Mouse (Mus musculus): ENCODE measurements at regions not wholly inside any gene's neighbourhood (a gene's known extent, or its start where the extent isn't known, plus 50 kb on each side); places are given as distances from the start of the nearest gene placed in this dataset.
A peak's percentile ranks its signal among the peaks of the same experiment; 100 is the strongest.

GRCm38 (mm10) chr7:124573666-124574065, 591.0 kb downstream of the Hs3st4 start:
- Histone ChIP-seq H3K27ac (ENCODE audit: low read length) (no peak overlapping the region), H3K9ac (ENCODE audit: low read length) (no peak overlapping the region), H3K4me2 (ENCODE audit: low read depth, low read length) (no peak overlapping the region), H3K4me1 (ENCODE audit: control insufficient read depth, insufficient read depth, low read length) (no peaks in the 10 kb centered on the region), H3K27me3 (ENCODE audit: control insufficient read depth, insufficient read depth, low read length) (no peaks in the 10 kb centered on the region), H3K9me3 (replicated peaks; ENCODE audit: control insufficient read depth, low read length) (no peaks in the 10 kb centered on the region), H3K36me3 (ENCODE audit: control insufficient read depth, insufficient read depth) (no peaks in the 10 kb centered on the region), H3K4me3 (ENCODE audit: low read length) (no peak overlapping the region)
- ATAC-seq (replicated peaks; ENCODE audit: extremely low read depth, insufficient read depth, low FRiP score): no peak
- 67% methylated on average over 5 of the region's 5 CpGs for WGBS

- H3K36me3 ChIP-seq (ENCODE audit: control insufficient read depth, insufficient read depth): no peaks in the 10 kb centered on the region
- H3K9me3 ChIP-seq (replicated peaks; ENCODE audit: control insufficient read depth, low read length): no peaks in the 10 kb centered on the region
- no peak overlapping the region for H3K4me2 ChIP-seq (ENCODE audit: low read depth, low read length)
- H3K4me3 ChIP-seq (ENCODE audit: low read length): no peak overlapping the region
- WGBS: 42% methylated on average over 2 of the region's 2 CpGs
- H3K27ac ChIP-seq (ENCODE audit: low read length): no peak overlapping the region
- no peaks in the 10 kb centered on the region for H3K4me1 ChIP-seq (ENCODE audit: control insufficient read depth, insufficient read depth, low read length)
- no peak for ATAC-seq (replicated peaks; ENCODE audit: extremely low read depth, insufficient read depth, low FRiP score)
- no peak overlapping the region for H3K9ac ChIP-seq (ENCODE audit: low read length)
- H3K27me3 ChIP-seq (ENCODE audit: control insufficient read depth, insufficient read depth, low read length): no peaks in the 10 kb centered on the region
These were observed 598.7 kb downstream of the Hs3st4 start for GRCm38 (mm10) chr7:124581342-124581741.

GRCm38 (mm10) chr7:124585296-124585695, 602.6 kb downstream of the Hs3st4 start:
- WGBS: 76% methylated on average over 1 of the region's 1 CpGs
- no peaks in the 10 kb centered on the region for H3K36me3 ChIP-seq (ENCODE audit: control insufficient read depth, insufficient read depth)
- H3K9ac ChIP-seq (ENCODE audit: low read length): no peak overlapping the region
- H3K4me3 ChIP-seq (ENCODE audit: low read length): no peak overlapping the region
- H3K4me2 ChIP-seq (ENCODE audit: low read depth, low read length): no peak overlapping the region
- H3K27ac ChIP-seq (ENCODE audit: low read length): no peak overlapping the region
- H3K27me3 ChIP-seq (ENCODE audit: control insufficient read depth, insufficient read depth, low read length): no peaks in the 10 kb centered on the region
- no peak for ATAC-seq (replicated peaks; ENCODE audit: extremely low read depth, insufficient read depth, low FRiP score)
- no peaks in the 10 kb centered on the region for H3K4me1 ChIP-seq (ENCODE audit: control insufficient read depth, insufficient read depth, low read length)
- H3K9me3 ChIP-seq (replicated peaks; ENCODE audit: control insufficient read depth, low read length): no peaks in the 10 kb centered on the region

DNA sequence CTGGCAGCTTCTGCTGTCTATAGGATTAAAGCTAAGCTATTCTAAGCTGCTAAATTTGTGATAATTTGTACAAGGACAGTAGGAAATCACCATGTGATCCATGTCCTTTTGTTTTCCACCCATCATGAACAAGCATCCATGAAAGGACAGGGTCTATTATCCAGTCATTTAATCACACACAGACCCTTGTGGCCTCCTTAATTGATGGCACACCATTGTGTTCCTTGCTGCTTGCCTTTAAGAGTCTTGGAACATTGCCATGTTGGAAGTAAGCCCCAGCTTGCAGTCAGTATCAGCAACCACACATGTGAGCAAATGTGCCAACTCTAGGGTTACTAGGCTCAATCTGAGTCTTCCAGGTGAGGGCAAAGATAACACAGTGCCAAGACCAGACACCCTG, 608.7 kb downstream of the Hs3st4 start:
- Histone ChIP-seq H3K4me2 (ENCODE audit: low read depth, low read length) (no peak overlapping the region), H3K4me1 (ENCODE audit: control insufficient read depth, insufficient read depth, low read length) (no peaks in the 10 kb centered on the region), H3K4me3 (ENCODE audit: low read length) (no peak overlapping the region), H3K27me3 (ENCODE audit: control insufficient read depth, insufficient read depth, low read length) (no peaks in the 10 kb centered on the region), H3K36me3 (ENCODE audit: control insufficient read depth, insufficient read depth) (no peaks in the 10 kb centered on the region), H3K9ac (ENCODE audit: low read length) (no peak overlapping the region), H3K9me3 (replicated peaks; ENCODE audit: control insufficient read depth, low read length) (no peaks in the 10 kb centered on the region), H3K27ac (ENCODE audit: low read length) (no peak overlapping the region)
- no peak for ATAC-seq (replicated peaks; ENCODE audit: extremely low read depth, insufficient read depth, low FRiP score)

DNA sequence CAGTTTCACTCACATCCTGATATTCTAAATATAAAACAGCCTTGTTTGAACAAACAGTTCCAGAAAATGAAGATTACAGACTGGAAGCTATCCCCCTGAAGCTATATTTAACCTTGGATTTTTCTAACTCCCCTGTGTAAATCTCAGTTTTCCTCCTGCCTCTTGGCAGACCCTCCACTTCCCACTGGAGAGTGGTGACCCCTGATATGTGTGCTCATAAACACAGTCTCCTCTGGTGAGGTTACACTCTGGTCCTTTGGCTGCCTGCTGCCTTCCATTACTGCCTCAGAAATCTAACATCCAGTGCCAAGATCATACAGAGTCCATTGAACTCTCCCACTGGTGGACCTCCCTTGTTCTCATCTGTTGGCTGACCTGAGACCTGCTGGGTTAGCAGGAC, 610.8 kb downstream of the Hs3st4 start:
- Histone ChIP-seq H3K9me3 (replicated peaks; ENCODE audit: control insufficient read depth, low read length) (no peaks in the 10 kb centered on the region), H3K36me3 (ENCODE audit: control insufficient read depth, insufficient read depth) (no peaks in the 10 kb centered on the region), H3K4me2 (ENCODE audit: low read depth, low read length) (no peak overlapping the region), H3K4me1 (ENCODE audit: control insufficient read depth, insufficient read depth, low read length) (no peaks in the 10 kb centered on the region), H3K27ac (ENCODE audit: low read length) (peak overlapping the region; percentile 53; the same call in 1 of the 2 replicates), H3K9ac (ENCODE audit: low read length) (no peak overlapping the region), H3K4me3 (ENCODE audit: low read length) (no peak overlapping the region), H3K27me3 (ENCODE audit: control insufficient read depth, insufficient read depth, low read length) (no peaks in the 10 kb centered on the region)
- ATAC-seq (replicated peaks; ENCODE audit: extremely low read depth, insufficient read depth, low FRiP score): peak; percentile 73

DNA sequence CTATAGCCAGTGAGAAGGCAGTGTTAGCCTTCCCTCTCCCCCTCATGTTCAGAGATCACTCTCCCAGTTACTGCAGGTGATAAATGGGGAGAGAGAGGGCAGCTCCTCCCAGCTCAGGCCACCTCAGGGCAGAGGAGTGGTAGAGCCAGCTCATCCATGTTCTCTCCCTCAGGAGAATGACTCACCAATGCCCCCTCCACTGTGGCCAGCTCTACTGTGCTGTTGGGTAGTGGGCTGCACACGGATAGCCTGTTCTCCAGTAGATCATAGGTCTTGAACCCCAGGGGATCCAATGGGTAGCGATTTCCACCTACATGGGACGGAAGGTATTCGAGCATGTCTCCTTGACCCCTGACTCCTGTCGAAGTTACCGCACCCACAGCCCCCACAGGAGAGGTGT, 618.1 kb downstream of the Hs3st4 start:
- Histone ChIP-seq H3K27ac (ENCODE audit: low read length) (no peak overlapping the region), H3K4me3 (ENCODE audit: low read length) (no peak overlapping the region), H3K27me3 (ENCODE audit: control insufficient read depth, insufficient read depth, low read length) (no peaks in the 10 kb centered on the region), H3K4me1 (ENCODE audit: control insufficient read depth, insufficient read depth, low read length) (no peaks in the 10 kb centered on the region), H3K36me3 (ENCODE audit: control insufficient read depth, insufficient read depth) (no peaks in the 10 kb centered on the region), H3K4me2 (ENCODE audit: low read depth, low read length) (no peak overlapping the region), H3K9ac (ENCODE audit: low read length) (no peak overlapping the region), H3K9me3 (replicated peaks; ENCODE audit: control insufficient read depth, low read length) (no peaks in the 10 kb centered on the region)
- 86% methylated on average over 6 of the region's 6 CpGs for WGBS
- ATAC-seq (replicated peaks; ENCODE audit: extremely low read depth, insufficient read depth, low FRiP score): no peak

- 79% methylated on average over 2 of the region's 2 CpGs for WGBS
- no peak overlapping the region for H3K4me2 ChIP-seq (ENCODE audit: low read depth, low read length)
- ATAC-seq (replicated peaks; ENCODE audit: extremely low read depth, insufficient read depth, low FRiP score): no peak
- no peak overlapping the region for H3K4me3 ChIP-seq (ENCODE audit: low read length)
- H3K36me3 ChIP-seq (ENCODE audit: control insufficient read depth, insufficient read depth): no peaks in the 10 kb centered on the region
- H3K9ac ChIP-seq (ENCODE audit: low read length): no peak overlapping the region
- H3K27ac ChIP-seq (ENCODE audit: low read length): no peak overlapping the region
- no peaks in the 10 kb centered on the region for H3K4me1 ChIP-seq (ENCODE audit: control insufficient read depth, insufficient read depth, low read length)
- no peaks in the 10 kb centered on the region for H3K9me3 ChIP-seq (replicated peaks; ENCODE audit: control insufficient read depth, low read length)
- no peaks in the 10 kb centered on the region for H3K27me3 ChIP-seq (ENCODE audit: control insufficient read depth, insufficient read depth, low read length)
These were observed 621.9 kb downstream of the Hs3st4 start for GRCm38 (mm10) chr7:124604581-124604980.

DNA sequence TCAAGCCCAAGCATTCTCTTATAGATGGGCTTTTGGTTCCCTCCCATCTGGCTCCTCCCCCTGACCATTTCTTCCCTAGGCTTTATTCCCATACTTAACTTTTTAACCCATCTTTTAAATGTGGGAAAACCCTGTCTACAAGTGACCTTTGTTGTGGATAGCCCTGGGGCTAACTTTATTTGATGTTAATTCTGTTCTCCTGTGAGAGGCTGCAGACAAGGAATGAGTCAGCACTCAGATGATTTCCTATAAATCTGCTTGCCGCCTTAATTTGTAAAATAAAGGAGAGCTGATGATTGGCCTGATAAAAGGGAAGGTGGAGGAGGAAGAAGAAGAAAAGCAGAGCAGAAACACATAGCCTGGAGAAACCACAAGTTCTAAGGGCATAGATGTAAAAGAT, 623.3 kb downstream of the Hs3st4 start:
- Histone ChIP-seq H3K4me2 (ENCODE audit: low read depth, low read length) (no peak overlapping the region), H3K27me3 (ENCODE audit: control insufficient read depth, insufficient read depth, low read length) (no peaks in the 10 kb centered on the region), H3K9ac (ENCODE audit: low read length) (no peak overlapping the region), H3K4me1 (ENCODE audit: control insufficient read depth, insufficient read depth, low read length) (no peaks in the 10 kb centered on the region), H3K4me3 (ENCODE audit: low read length) (no peak overlapping the region), H3K36me3 (ENCODE audit: control insufficient read depth, insufficient read depth) (no peaks in the 10 kb centered on the region), H3K27ac (ENCODE audit: low read length) (no peak overlapping the region), H3K9me3 (replicated peaks; ENCODE audit: control insufficient read depth, low read length) (no peaks in the 10 kb centered on the region)
- no peak for ATAC-seq (replicated peaks; ENCODE audit: extremely low read depth, insufficient read depth, low FRiP score)
- 59% methylated on average over 1 of the region's 1 CpGs for WGBS

DNA sequence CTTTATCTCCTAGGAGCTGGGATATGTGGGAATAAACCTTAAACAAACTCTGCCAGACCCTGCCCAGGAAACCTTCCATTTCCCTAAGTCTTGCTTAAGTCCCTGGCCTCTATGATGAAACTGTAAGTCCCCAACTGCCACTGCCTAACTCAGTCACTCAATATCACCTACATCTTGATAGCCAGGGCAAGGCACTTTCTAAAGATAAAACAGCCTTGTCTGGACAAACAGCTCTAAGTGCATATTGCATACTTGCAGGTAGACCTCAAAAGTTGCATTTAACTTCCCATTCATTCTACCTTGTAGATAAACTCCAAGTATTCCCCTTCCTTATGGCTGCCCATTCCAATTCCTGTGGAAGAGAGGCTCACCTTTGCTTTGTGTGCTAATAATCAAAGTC, 624.4 kb downstream of the Hs3st4 start:
- H3K4me2 ChIP-seq (ENCODE audit: low read depth, low read length): no peak overlapping the region
- no peaks in the 10 kb centered on the region for H3K36me3 ChIP-seq (ENCODE audit: control insufficient read depth, insufficient read depth)
- ATAC-seq (replicated peaks; ENCODE audit: extremely low read depth, insufficient read depth, low FRiP score): no peak
- no peak overlapping the region for H3K9ac ChIP-seq (ENCODE audit: low read length)
- H3K27me3 ChIP-seq (ENCODE audit: control insufficient read depth, insufficient read depth, low read length): no peaks in the 10 kb centered on the region
- no peaks in the 10 kb centered on the region for H3K4me1 ChIP-seq (ENCODE audit: control insufficient read depth, insufficient read depth, low read length)
- no peak overlapping the region for H3K4me3 ChIP-seq (ENCODE audit: low read length)
- no peak overlapping the region for H3K27ac ChIP-seq (ENCODE audit: low read length)
- H3K9me3 ChIP-seq (replicated peaks; ENCODE audit: control insufficient read depth, low read length): no peaks in the 10 kb centered on the region

- Histone ChIP-seq H3K9ac (ENCODE audit: low read length) (no peak overlapping the region), H3K27ac (ENCODE audit: low read length) (no peak overlapping the region), H3K36me3 (ENCODE audit: control insufficient read depth, insufficient read depth) (no peaks in the 10 kb centered on the region), H3K27me3 (ENCODE audit: control insufficient read depth, insufficient read depth, low read length) (no peaks in the 10 kb centered on the region), H3K9me3 (replicated peaks; ENCODE audit: control insufficient read depth, low read length) (no peaks in the 10 kb centered on the region), H3K4me2 (ENCODE audit: low read depth, low read length) (no peak overlapping the region), H3K4me1 (ENCODE audit: control insufficient read depth, insufficient read depth, low read length) (no peaks in the 10 kb centered on the region), H3K4me3 (ENCODE audit: low read length) (no peak overlapping the region)
- 79% methylated on average over 3 of the region's 3 CpGs for WGBS
- ATAC-seq (replicated peaks; ENCODE audit: extremely low read depth, insufficient read depth, low FRiP score): no peak
These were observed 627.8 kb downstream of the Hs3st4 start for GRCm38 (mm10) chr7:124610437-124610836.

Measured in heart, embryonic 16.5 days (tissue).